Mouse (Mus musculus) limb, embryonic 10.5 days (tissue): ENCODE results near the gene Sptssa. TPM values are rescaled to one million over a fixed set of nuclear protein-coding genes. Genes with fewer than 3 reads are reported as not detected.
A peak's percentile ranks its signal among the peaks of the same experiment; 100 is the strongest.
"Not testable (repeated sequence)": the region's sequence is repeated elsewhere in the genome, so short reads cannot be mapped to it uniquely, and the experiment has no call there.

Experiments used
- DNase-seq: peaks from one replicate; pipeline ENCODE4 v3.0.0-alpha.2; 2017; ENCODE audit warnings: low spot score
- H3K27ac ChIP-seq: fragments of 300-500 bp; sonication (generic); 2 replicates; pipeline ENCODE4 v1.5.1; 2016; ENCODE audit warnings: mild to moderate bottlenecking
- H3K27me3 ChIP-seq: fragments of 300-500 bp; sonication (generic); 2 replicates; pipeline ENCODE4 v1.6.1; 2016; ENCODE audit warnings: low read depth, mild to moderate bottlenecking; ENCODE audit not compliant: poor library complexity, severe bottlenecking
- H3K36me3 ChIP-seq: fragments of 300-500 bp; sonication (generic); 2 replicates; pipeline ENCODE4 v1.6.1; 2016; ENCODE audit warnings: mild to moderate bottlenecking, moderate library complexity
- H3K4me1 ChIP-seq: fragments of 300-500 bp; sonication (generic); 2 replicates; pipeline ENCODE4 v1.6.1; 2016
- H3K4me3 ChIP-seq: fragments of 300-500 bp; sonication (generic); 2 replicates; pipeline ENCODE4 v1.5.1; 2016; ENCODE audit warnings: mild to moderate bottlenecking, moderate library complexity
- H3K9me3 ChIP-seq: fragments of 300-500 bp; sonication (generic); replicated peaks from 2 replicates; pipeline ENCODE4 v1.6.1; 2016; ENCODE audit warnings: mild to moderate bottlenecking
- whole genome bisulfite sequencing: fragments of 180-500 bp; shearing (Covaris S2); methylation state at CpG from one replicate; pipeline ENCODE4 v1.1.7; 2016; 5-methylcytosine and 5-hydroxymethylcytosine counted together
- polyA plus RNA-seq: library from polyadenylated mRNA; unstranded; fragments of >200 nt; fragmentation: Nextera tagmentation; extraction: Ambion mirVana; gene quantifications from 2 replicates; pipeline ENCODE4 v1.2.1, GENCODE M21; 2016

The Sptssa gene
- polyA plus RNA-seq, 1 experiment from 2014 or later = 143 TPM

DNA sequence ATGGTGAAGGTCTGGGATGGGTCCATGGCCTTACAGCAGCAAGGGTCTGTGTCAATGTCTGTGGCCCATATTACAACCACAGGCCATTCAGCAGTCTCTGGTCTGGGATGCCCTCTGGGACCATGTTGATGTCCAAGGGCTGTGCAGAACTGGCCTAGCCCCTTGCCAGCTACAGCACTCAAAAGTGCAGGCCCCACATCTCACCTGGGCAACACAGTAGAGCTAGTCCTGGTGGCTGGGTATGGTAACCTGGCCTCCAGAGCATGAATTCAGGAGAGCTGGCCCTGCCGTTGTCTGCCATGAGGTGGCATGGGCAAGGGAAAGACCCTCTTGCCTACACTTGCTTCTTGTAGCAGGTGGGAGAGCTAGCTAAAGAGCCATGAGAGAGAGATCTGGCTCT is 11.8 kb upstream of the Sptssa start:
- no peaks in the 10 kb centered on the region for H3K4me1 ChIP-seq

DNA sequence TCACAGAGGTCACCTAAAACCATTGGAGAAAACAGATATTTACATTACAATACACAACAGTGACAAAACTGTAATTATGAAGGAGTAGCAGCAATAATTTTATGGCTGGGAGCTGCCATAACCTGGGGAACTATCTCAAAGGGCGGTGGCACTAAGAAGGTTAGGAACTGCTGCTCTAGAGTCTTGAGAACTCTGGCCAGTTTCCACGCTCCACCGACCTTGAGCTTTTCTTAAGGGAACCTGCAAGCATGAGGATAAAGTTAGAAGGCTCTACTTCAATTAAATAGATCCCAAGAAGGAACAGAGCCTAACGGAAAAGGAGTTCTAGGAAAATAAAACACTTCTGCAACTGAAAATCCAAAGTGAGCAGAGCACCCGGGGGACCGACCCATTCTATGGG is 9.2 kb upstream of the Sptssa start:
- no peak overlapping the region for H3K27ac ChIP-seq
- no peaks in the 10 kb centered on the region for H3K9me3 ChIP-seq
- 80% methylated on average over 6 of the region's 6 CpGs for WGBS
- DNase-seq = no peak
- H3K36me3 ChIP-seq = peaks cover 19% of the 10 kb centered on the region
- H3K27me3 ChIP-seq = no peaks in the 10 kb centered on the region
- no peaks in the 10 kb centered on the region for H3K4me1 ChIP-seq
- no peak overlapping the region for H3K4me3 ChIP-seq

More for the DNA sequence above, 11.8 kb upstream of the Sptssa start:
- Histone ChIP-seq H3K4me3 (no peak overlapping the region), H3K27ac (no peak overlapping the region), H3K9me3 (no peaks in the 10 kb centered on the region), H3K27me3 (no peaks in the 10 kb centered on the region), H3K36me3 (peaks cover 41% of the 10 kb centered on the region)
- WGBS = 96% methylated on average over 1 of the region's 1 CpGs
- DNase-seq = no peak

DNA sequence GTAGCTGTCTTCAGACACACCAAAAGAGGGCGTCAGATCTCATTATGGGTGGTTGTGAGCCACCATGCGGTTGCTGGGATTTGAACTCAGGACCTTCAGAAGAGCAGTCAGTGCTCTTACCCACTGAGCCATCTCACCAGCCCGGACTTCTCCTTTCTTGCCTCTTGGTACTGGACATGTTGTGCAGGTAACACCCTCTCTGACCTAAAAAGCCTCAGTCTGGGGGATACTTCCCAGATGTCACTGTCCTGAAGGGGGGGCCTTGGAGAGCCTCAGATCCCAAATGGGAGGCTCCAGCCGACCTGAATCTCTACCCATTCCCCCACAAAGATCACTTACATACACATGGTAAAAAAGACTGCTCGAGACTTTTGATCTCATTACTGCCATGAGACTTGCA is 5.1 kb upstream of the Sptssa start:
- not testable (repeated sequence) for H3K36me3 ChIP-seq, H3K27me3 ChIP-seq, H3K27ac ChIP-seq, H3K9me3 ChIP-seq, DNase-seq, H3K4me3 ChIP-seq, H3K4me1 ChIP-seq
- 79% methylated on average over 5 of the region's 5 CpGs for WGBS

DNA sequence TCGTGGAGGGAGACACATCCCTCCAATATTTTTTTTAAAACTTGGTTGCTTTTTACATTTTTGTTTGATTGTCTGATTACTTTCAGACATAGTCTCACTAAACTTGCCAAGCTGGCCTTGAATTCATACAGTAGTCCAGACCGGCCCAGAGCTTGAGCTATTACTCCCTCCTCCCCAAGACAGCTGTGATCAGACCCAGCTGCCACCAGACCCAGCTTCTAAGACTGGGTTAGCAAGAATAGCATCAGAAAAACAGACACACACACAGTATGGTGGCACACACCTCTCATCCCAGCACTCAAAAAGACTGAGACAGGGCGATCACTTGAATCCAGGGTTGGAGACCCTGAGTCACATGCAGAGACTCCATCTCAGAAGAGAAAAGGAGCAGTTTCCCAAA is 3.5 kb upstream of the Sptssa start:
- WGBS = 84% methylated on average over 3 of the region's 3 CpGs
- Histone ChIP-seq H3K27ac (no peak overlapping the region), H3K9me3 (no peaks in the 10 kb centered on the region)

DNA sequence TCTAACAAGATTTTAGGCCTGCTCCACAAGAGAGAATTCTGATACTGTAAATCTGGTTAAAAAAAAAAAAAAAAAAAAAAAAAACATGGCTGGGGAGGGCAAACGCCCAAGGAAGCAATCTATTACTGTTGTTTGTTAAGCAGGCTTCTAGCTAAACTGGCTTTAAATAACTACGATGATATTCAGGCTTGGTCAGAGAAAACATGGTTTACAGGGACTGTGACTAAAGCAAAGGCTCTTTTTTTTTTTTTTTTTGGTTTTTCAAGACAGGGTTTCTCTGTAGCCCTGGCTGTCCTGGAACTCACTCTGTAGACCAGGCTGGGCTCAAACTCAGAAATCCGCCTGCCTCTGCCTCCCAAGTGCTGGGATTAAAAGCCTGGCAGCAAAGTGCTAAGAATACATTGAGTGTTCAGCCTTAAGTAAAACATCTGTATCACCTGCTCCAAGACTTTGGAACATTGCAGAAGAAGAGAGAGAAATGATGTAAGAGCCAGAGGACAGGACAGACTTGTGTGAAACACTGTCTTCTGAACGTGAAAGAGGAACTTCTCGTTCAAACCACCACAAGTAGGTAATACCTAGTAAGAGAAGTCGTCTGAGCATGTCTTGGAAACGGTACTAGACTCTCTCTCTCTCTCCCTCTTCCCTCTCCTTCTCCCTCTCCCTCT is 2.2 kb upstream of the Sptssa start:
- no peaks in the 10 kb centered on the region for H3K27me3 ChIP-seq
- H3K4me1 ChIP-seq = peaks cover 25% of the 10 kb centered on the region
- no peak overlapping the region for H3K27ac ChIP-seq
- H3K36me3 ChIP-seq = peaks cover 3% of the 10 kb centered on the region; the same call in 1 of the 2 replicates
- DNase-seq = no peak
- no peak overlapping the region for H3K4me3 ChIP-seq
- 80% methylated on average over 7 of the region's 7 CpGs for WGBS
- H3K9me3 ChIP-seq = no peaks in the 10 kb centered on the region

More for the DNA sequence above, 3.5 kb upstream of the Sptssa start:
- H3K4me3 ChIP-seq = no peak overlapping the region
- H3K36me3 ChIP-seq = no peaks in the 10 kb centered on the region
- H3K4me1 ChIP-seq = peaks cover 15% of the 10 kb centered on the region
- no peaks in the 10 kb centered on the region for H3K27me3 ChIP-seq
- no peak for DNase-seq

DNA sequence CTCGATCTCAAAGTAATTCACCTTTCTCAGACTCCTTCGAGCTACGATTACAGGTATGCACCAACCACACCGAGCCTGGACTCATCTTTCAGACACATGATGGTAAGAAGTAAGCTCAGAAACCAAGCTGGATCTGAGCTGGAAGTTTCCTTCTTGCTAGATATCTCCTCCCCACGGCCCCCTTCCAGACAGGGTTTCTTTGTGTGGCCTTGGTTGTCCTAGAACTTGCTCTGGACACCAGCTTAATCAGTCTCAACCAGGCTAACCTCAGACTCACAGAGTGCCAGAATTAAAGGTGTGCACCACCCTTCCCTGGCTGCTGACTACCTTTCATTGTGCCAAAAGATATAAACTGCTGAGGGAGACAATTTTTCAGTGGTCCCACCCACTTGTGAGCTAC is 1.6 kb upstream of the Sptssa start:
- Histone ChIP-seq H3K4me1 (peaks cover 25% of the 10 kb centered on the region), H3K27ac (no peak overlapping the region), H3K27me3 (no peaks in the 10 kb centered on the region), H3K9me3 (no peaks in the 10 kb centered on the region), H3K4me3 (no peak overlapping the region), H3K36me3 (peaks cover 4% of the 10 kb centered on the region; the same call in 1 of the 2 replicates)
- no peak for DNase-seq
- 93% methylated on average over 5 of the region's 5 CpGs for WGBS

DNA sequence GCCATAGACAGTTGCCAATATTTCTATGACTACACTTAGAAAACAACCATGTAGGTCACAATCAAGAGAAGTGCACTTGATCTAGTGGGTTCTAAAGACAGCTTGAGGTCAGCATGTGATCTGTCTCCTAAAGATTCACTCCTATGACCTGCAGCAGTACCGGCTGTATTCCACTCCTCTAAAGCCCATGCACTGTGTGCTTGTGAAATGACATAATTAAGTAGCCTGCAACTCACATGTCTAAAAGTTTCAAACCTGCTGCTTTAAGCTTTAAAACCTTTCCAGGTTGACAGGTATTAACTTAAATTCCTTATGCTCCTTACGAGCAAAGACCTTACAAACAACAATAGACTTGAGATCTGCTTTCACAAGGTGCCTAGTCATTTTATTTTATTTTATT is 853 bp upstream of the Sptssa start:
- no peaks in the 10 kb centered on the region for H3K9me3 ChIP-seq
- peak overlapping the region; percentile 91; the same call in 1 of the 2 replicates for H3K27ac ChIP-seq
- H3K4me1 ChIP-seq = peaks cover 25% of the 10 kb centered on the region
- no peaks in the 10 kb centered on the region for H3K27me3 ChIP-seq
- H3K4me3 ChIP-seq = peak overlapping the region; percentile 63
- DNase-seq = no peak
- WGBS = 75% methylated on average over 2 of the region's 2 CpGs
- H3K36me3 ChIP-seq = peaks cover 4% of the 10 kb centered on the region; the same call in 1 of the 2 replicates

DNA sequence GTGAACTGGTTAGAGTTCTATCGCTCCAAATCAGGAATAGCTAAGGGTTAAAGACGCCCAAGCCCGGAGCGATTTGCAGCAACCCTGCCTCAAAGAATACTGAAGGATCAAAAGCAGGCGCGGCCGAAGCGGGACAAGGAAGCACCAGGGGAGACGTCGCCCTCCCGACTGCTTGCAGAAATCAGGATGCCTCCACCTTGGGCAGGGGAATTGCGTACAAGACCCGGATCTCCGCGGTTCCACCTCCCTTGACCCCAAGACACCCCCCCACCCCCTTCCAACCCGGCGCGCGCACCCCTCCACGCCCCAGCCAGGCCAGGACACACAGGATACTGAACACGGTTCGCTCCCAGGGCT is 356 bp downstream of the Sptssa start:
- no peak for DNase-seq
- Histone ChIP-seq H3K4me1 (peaks cover 25% of the 10 kb centered on the region), H3K4me3 (peak overlapping the region; percentile 63), H3K27me3 (no peaks in the 10 kb centered on the region), H3K27ac (peak overlapping the region; percentile 91), H3K9me3 (no peaks in the 10 kb centered on the region), H3K36me3 (peaks cover 7% of the 10 kb centered on the region; the same call in 1 of the 2 replicates)
- 0% methylated on average over 22 of the region's 22 CpGs for WGBS

DNA sequence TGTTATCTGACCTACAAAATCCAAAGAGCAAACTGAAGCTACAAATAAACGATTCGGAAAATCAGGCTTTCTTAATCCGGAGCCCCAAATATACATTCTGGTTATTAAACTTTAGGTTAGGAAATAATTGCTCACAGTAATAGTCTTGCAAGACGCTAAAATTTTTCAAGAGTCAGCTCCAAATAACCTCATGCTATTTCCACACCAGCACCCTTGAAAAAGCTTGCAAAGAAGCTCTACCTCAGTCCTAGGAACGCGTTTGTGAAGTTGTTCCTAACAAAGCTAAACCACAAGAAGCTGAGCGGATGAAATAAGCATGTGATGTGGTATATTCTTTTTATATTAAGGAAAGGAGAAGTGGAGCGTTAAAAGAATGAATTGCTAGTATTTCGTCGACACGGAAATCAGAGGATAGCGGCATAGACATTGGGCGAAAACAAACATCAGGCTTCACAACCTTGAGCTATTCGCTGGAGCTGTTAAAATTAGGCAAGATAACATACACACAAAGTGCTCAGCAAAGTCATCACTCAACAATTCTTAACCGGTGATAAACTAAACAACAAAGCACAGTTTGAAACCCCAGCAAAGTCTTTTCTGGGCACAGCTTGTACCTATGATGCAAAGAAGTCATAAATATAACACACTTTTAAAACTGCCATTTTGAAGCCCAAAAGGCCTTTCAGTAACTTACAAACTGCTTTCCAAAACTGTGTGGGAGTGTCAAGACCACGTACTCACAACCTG is 908 bp downstream of the Sptssa start:
- H3K27me3 ChIP-seq = no peaks in the 10 kb centered on the region
- WGBS = 38% methylated on average over 16 of the region's 16 CpGs
- no peak for DNase-seq
- peaks cover 10% of the 10 kb centered on the region; the same call in 1 of the 2 replicates for H3K36me3 ChIP-seq
- peak overlapping the region; percentile 91 for H3K27ac ChIP-seq
- H3K4me3 ChIP-seq = peak overlapping the region; percentile 63
- H3K9me3 ChIP-seq = no peaks in the 10 kb centered on the region
- peaks cover 25% of the 10 kb centered on the region for H3K4me1 ChIP-seq

DNA sequence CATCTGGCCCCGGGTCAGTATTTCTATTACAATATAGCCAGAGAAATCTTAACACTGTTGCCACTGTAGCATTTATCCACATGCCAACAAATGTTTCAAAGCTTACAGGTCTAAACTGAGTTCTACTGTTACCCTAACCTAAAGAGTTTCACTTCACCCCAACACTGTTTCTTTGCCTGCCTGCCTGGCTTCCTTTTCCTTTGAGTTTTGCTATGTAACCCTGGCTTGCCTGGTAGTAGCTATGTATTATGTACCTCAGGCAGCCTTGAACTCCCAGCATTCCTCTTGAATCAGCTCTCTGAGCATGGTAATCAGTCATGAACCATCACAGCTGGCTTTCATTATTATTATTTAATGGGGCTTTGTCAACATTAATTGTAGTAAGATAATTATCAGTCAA is 1.6 kb downstream of the Sptssa start:
- Histone ChIP-seq H3K36me3 (peaks cover 17% of the 10 kb centered on the region), H3K27ac (no peak overlapping the region), H3K27me3 (no peaks in the 10 kb centered on the region), H3K4me1 (peaks cover 25% of the 10 kb centered on the region), H3K9me3 (no peaks in the 10 kb centered on the region), H3K4me3 (peak overlapping the region; percentile 63; the same call in 1 of the 2 replicates)
- DNase-seq = no peak
- 76% methylated on average over 1 of the region's 1 CpGs for WGBS

DNA sequence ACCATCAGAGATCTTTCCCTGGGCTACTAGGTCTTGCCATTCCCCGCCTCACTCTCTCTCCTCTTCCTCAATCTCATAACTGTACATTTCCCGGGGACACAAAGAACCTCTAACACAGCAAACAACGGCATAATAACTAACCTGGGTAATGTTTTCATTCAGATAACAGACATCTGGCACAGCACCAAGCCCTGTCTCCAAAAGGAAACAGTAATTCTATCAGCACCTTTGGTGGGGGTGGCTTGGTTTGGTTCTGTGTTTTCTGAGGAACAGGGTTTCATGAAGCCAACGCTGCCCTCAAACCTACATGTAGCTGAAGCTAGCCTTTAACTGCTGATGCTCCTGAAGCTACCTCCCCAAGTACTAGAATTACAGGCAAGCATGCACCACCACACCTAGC is 2.2 kb downstream of the Sptssa start:
- H3K9me3 ChIP-seq = no peaks in the 10 kb centered on the region
- no peaks in the 10 kb centered on the region for H3K27me3 ChIP-seq
- no peak overlapping the region for H3K27ac ChIP-seq
- WGBS = 71% methylated on average over 4 of the region's 4 CpGs
- peaks cover 25% of the 10 kb centered on the region for H3K4me1 ChIP-seq
- peak overlapping the region; percentile 63; the same call in 1 of the 2 replicates for H3K4me3 ChIP-seq
- no peak for DNase-seq
- H3K36me3 ChIP-seq = peaks cover 19% of the 10 kb centered on the region

DNA sequence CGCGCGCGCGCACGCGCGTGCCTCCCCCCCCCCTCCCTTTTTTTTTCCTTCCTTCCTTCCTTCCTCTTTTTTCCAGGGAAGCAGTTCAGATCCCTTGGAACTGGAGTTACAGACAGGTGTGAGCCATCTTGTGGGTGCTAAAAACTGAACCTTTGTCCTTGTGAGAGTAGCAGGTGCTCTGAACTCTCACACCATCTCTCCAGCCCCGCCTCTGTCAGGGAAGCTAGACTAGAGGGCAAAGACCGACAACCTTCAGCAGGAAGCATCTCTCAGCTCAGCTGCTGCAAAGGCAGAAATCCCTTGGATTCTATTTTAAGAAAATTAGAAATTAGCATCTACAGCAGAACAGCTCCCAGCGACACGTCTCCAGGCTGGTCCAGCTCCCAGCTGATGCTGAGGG is 4.0 kb downstream of the Sptssa start:
- DNase-seq = no peak
- Histone ChIP-seq H3K9me3 (no peaks in the 10 kb centered on the region), H3K4me1 (peaks cover 25% of the 10 kb centered on the region), H3K27ac (no peak overlapping the region), H3K36me3 (peaks cover 32% of the 10 kb centered on the region), H3K27me3 (no peaks in the 10 kb centered on the region), H3K4me3 (no peak overlapping the region)
- 85% methylated on average over 12 of the region's 12 CpGs for WGBS

DNA sequence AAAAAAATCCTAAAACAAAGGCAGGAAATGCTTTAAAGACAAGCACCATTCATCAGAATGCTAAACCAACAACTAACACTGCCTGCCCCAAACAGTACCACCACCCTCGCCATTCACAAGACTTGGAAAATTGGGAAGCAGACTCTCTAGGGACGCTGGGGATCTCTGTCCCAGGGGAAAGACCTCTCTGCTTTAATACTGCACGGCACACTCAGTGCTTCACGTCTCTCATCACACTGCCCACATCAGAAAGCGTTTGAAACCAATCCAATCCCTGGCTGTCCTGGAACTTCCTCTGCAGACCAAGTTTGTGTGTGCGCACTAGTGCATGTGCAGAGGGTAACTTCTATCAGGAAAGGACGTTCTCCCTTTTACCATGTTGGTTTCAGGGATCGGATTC is 4.6 kb downstream of the Sptssa start:
- 79% methylated on average over 8 of the region's 8 CpGs for WGBS
- Histone ChIP-seq H3K27me3 (no peaks in the 10 kb centered on the region), H3K36me3 (peaks cover 38% of the 10 kb centered on the region), H3K4me1 (peaks cover 21% of the 10 kb centered on the region), H3K9me3 (no peaks in the 10 kb centered on the region), H3K4me3 (no peak overlapping the region), H3K27ac (no peak overlapping the region)
- no peak for DNase-seq
